Mouse (Mus musculus) thymus, adult 2 months (tissue): ENCODE results near the gene Eef1a2.

Experiments
- CTCF ChIP-seq: fragments of 200-500 bp; IDR thresholded peaks from 2 replicates; pipeline ENCODE4 v1.5.1; 2012; ENCODE audit warnings: mild to moderate bottlenecking, control low read depth, low read length, moderate library complexity, borderline replicate concordance; ENCODE audit not compliant: control insufficient read depth, poor library complexity, insufficient read depth; ENCODE audit errors: extremely low read depth
- POLR2A ChIP-seq: fragments of 200-500 bp; IDR thresholded peaks from 2 replicates; pipeline ENCODE4 v1.6.1; 2012; ENCODE audit warnings: mild to moderate bottlenecking, low read length, control low read depth, moderate library complexity; ENCODE audit not compliant: control insufficient read depth, poor library complexity, insufficient read depth; ENCODE audit errors: extremely low read depth

GRCm38 (mm10) chr2:181122642-181123041 is 34.2 kb downstream of the Eef1a2 start:
- TF ChIP-seq POLR2A (no peak), CTCF (no peak)
